Mouse (Mus musculus): Measurements from ENCODE around the gene Rc3h1. TPM values are rescaled to one million over a fixed set of nuclear protein-coding genes. Genes with fewer than 3 reads are reported as not detected.

Rc3h1 gene
- polyA plus RNA-seq, 1 experiment from 2014 or later = 3.8 TPM

DNA sequence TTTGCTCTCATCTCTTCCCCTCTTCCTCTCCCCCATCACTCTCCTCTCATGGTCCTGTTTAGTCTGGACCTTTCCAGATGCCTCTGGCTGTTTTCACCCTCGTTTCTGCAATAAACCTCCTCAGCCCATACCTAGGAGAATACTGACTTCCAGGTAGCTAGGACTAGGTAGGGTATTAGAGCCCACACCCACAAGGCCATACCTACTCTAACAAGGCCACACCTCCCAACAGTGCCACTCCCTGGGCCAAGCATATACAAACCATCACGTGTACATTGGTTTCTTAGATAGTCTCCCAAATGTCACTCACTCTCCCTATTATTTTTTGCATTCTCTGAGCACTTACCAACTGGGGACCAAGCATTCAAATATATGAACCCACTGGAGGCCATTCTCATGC is 21.2 kb upstream of the Rc3h1 start:
- Histone ChIP-seq H3K27ac (no peak overlapping the region), H3K36me3 (no peaks in the 10 kb centered on the region), H3K4me2 (no peak overlapping the region), H3K9ac (no peak overlapping the region), H3K4me1 (replicated peaks) (no peaks in the 10 kb centered on the region), H3K9me3 (replicated peaks) (no peaks in the 10 kb centered on the region), H3K27me3 (no peaks in the 10 kb centered on the region), H3K4me3 (replicated peaks) (no peak overlapping the region)
- ATAC-seq (ENCODE audit: low read depth) (no peak), DNase-seq (no peak)
- 37% methylated on average over 2 of the region's 2 CpGs for WGBS (ENCODE audit: insufficient replicate concordance)

GRCm38 (mm10) chr1:160899701-160900100 is 6.5 kb upstream of the Rc3h1 start:
- no peak for ATAC-seq (ENCODE audit: low read depth)
- WGBS (ENCODE audit: insufficient replicate concordance) = 69% methylated on average over 10 of the region's 10 CpGs
- Histone ChIP-seq H3K4me2 (no peak overlapping the region), H3K36me3 (no peaks in the 10 kb centered on the region), H3K27ac (no peak overlapping the region), H3K9ac (no peak overlapping the region), H3K4me3 (replicated peaks) (no peak overlapping the region), H3K4me1 (replicated peaks) (peaks cover 6% of the 10 kb centered on the region), H3K27me3 (no peaks in the 10 kb centered on the region), H3K9me3 (replicated peaks) (no peaks in the 10 kb centered on the region)
- no peak for DNase-seq

GRCm38 (mm10) chr1:160904047-160904446 is 2.2 kb upstream of the Rc3h1 start:
- DNase-seq (no peak), ATAC-seq (ENCODE audit: low read depth) (no peak)
- 18% methylated on average over 4 of the region's 4 CpGs for WGBS (ENCODE audit: insufficient replicate concordance)
- Histone ChIP-seq H3K36me3 (no peaks in the 10 kb centered on the region), H3K4me3 (replicated peaks) (no peak overlapping the region), H3K9ac (no peak overlapping the region), H3K27ac (no peak overlapping the region), H3K4me2 (no peak overlapping the region), H3K4me1 (replicated peaks) (peaks cover 23% of the 10 kb centered on the region), H3K27me3 (no peaks in the 10 kb centered on the region), H3K9me3 (replicated peaks) (no peaks in the 10 kb centered on the region)

DNA sequence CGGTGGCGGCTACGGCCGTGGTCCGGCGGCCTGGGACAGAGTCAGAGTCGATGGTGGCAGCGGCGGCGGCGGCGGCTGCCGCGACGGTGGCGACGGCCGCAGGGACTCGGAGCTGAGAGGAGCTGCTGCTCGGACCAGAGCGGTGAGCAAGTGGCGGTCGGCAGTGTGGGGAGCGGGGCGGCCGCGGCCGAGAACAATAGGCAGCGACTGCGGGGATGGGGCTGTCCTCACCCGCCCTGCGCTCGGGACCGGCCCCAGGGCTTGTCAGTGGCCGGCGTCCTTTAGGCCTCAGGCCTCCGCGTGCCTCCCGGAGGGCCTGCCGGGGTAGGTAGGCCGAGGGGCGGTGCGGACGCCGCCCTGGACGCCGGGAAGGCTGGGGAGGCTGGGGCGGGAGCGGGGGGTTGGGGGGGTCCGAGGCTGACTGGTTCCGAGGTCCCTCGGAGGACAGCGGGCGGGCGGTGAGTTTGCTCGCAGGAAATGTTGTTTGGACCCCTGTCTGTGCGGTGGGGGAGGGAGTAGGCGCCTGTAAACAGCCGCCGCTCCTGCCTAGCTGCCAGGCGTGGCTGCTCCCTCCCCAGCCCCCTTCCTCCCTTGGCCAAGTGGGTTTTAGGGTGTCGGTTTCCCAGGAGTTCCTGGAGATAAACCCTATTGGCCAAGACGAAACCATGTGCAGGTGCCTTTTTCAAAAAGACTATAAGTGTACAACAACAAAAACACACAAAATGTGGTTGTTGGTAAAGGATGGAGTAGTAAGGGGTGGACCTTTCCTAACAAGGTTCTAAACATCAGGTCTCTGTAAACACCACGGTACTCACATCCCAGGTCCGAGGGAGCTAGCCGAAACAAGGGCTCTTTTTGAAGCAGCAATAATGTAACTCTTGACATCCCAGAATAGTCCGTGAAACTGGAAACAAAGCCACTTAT is 602 bp downstream of the Rc3h1 start:
- ATAC-seq (ENCODE audit: low read depth) = peak; percentile 71
- Histone ChIP-seq H3K4me1 (replicated peaks) (peaks cover 43% of the 10 kb centered on the region), H3K9ac (peak overlapping the region; percentile 97), H3K4me2 (peak overlapping the region; percentile 74), H3K9me3 (replicated peaks) (no peaks in the 10 kb centered on the region), H3K27ac (peak overlapping the region; percentile 96), H3K27me3 (no peaks in the 10 kb centered on the region), H3K4me3 (replicated peaks) (peak overlapping the region; percentile 95), H3K36me3 (no peaks in the 10 kb centered on the region)
- under 1% methylated on average over 52 of the region's 67 CpGs for WGBS (ENCODE audit: insufficient replicate concordance)
- DNase-seq = peak; percentile 63

- ATAC-seq (ENCODE audit: low read depth) (no peak), DNase-seq (no peak)
- H3K9ac ChIP-seq = no peak overlapping the region
- H3K4me2 ChIP-seq = no peak overlapping the region
- no peaks in the 10 kb centered on the region for H3K27me3 ChIP-seq
- no peaks in the 10 kb centered on the region for H3K9me3 ChIP-seq (replicated peaks)
- 79% methylated on average over 1 of the region's 1 CpGs for WGBS (ENCODE audit: insufficient replicate concordance)
- peaks cover 33% of the 10 kb centered on the region for H3K4me1 ChIP-seq (replicated peaks)
- no peak overlapping the region for H3K4me3 ChIP-seq (replicated peaks)
- no peaks in the 10 kb centered on the region for H3K36me3 ChIP-seq
- no peak overlapping the region for H3K27ac ChIP-seq
Observed at GRCm38 (mm10) chr1:160910176-160910575, 4.0 kb downstream of the Rc3h1 start.

- H3K4me3 ChIP-seq (replicated peaks) = no peak overlapping the region
- ATAC-seq (ENCODE audit: low read depth) = no peak
Observed at GRCm38 (mm10) chr1:160910812-160911211, 4.6 kb downstream of the Rc3h1 start.

GRCm38 (mm10) chr1:160919383-160919782 is 13.2 kb downstream of the Rc3h1 start:
- DNase-seq = no peak
- ATAC-seq (ENCODE audit: low read depth) = no peak
- H3K4me1 ChIP-seq (replicated peaks) = peaks cover 12% of the 10 kb centered on the region
- H3K27ac ChIP-seq = no peak overlapping the region
- no peak overlapping the region for H3K4me3 ChIP-seq (replicated peaks)
- H3K27me3 ChIP-seq = no peaks in the 10 kb centered on the region
- no peak overlapping the region for H3K9ac ChIP-seq
- 81% methylated on average over 1 of the region's 1 CpGs for WGBS (ENCODE audit: insufficient replicate concordance)
- H3K9me3 ChIP-seq (replicated peaks) = no peaks in the 10 kb centered on the region
- H3K36me3 ChIP-seq = no peaks in the 10 kb centered on the region
- no peak overlapping the region for H3K4me2 ChIP-seq

More at GRCm38 (mm10) chr1:160910812-160911211, 4.6 kb downstream of the Rc3h1 start:
- Histone ChIP-seq H3K9ac (no peak overlapping the region), H3K4me1 (replicated peaks) (peaks cover 27% of the 10 kb centered on the region), H3K36me3 (no peaks in the 10 kb centered on the region), H3K4me2 (no peak overlapping the region), H3K9me3 (replicated peaks) (no peaks in the 10 kb centered on the region), H3K27ac (no peak overlapping the region), H3K27me3 (no peaks in the 10 kb centered on the region)
- WGBS (ENCODE audit: insufficient replicate concordance) = 70% methylated on average over 1 of the region's 1 CpGs
- DNase-seq = no peak

- no peak overlapping the region for H3K4me3 ChIP-seq (replicated peaks)
- no peak overlapping the region for H3K27ac ChIP-seq
- 72% methylated on average over 1 of the region's 1 CpGs for WGBS (ENCODE audit: insufficient replicate concordance)
Observed at GRCm38 (mm10) chr1:160921938-160922337, 15.7 kb downstream of the Rc3h1 start.

GRCm38 (mm10) chr1:160931320-160931719 is 25.1 kb downstream of the Rc3h1 start:
- no peaks in the 10 kb centered on the region for H3K9me3 ChIP-seq (replicated peaks)
- H3K4me3 ChIP-seq (replicated peaks) = no peak overlapping the region
- H3K9ac ChIP-seq = no peak overlapping the region
- H3K4me1 ChIP-seq (replicated peaks) = 0 out of 2 replicates have a peak, but pooled peaks cover 5% of the 10 kb centered on the region
- no peaks in the 10 kb centered on the region for H3K27me3 ChIP-seq
- no peak overlapping the region for H3K4me2 ChIP-seq
- DNase-seq (no peak), ATAC-seq (ENCODE audit: low read depth) (no peak)
- no peak overlapping the region for H3K27ac ChIP-seq
- H3K36me3 ChIP-seq = peaks cover 17% of the 10 kb centered on the region

More at GRCm38 (mm10) chr1:160921938-160922337, 15.7 kb downstream of the Rc3h1 start:
- DNase-seq (no peak), ATAC-seq (ENCODE audit: low read depth) (no peak)
- peaks cover 7% of the 10 kb centered on the region for H3K4me1 ChIP-seq (replicated peaks)
- no peaks in the 10 kb centered on the region for H3K36me3 ChIP-seq
- H3K9me3 ChIP-seq (replicated peaks) = no peaks in the 10 kb centered on the region
- H3K27me3 ChIP-seq = no peaks in the 10 kb centered on the region
- H3K4me2 ChIP-seq = no peak overlapping the region
- no peak overlapping the region for H3K9ac ChIP-seq

DNA sequence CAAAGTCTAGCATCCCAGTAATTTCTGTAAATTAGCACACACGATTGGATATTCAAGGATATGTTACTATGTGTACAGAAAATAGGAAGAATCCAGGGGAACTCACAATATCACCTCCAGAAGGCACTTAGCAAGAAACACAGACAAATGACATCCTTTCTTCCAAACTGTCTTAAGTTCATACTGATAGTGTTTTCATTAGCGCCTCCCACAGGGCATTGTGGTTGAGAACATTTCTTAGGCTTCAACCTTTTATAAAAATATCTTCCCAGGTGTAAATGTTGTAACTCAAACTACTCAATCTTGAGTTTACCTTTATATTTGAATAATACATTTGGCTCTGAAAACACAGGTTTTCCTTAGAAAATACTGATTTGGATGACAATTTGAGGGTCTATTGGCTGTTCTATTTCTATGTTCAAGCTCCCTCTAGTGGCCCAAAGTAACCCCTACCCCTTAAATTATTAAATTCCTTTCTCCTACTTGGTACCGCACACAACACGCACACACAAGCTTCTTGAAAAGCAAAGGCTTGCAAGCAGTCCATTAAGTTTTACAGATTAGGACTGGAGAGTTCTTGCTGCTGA is 27.8 kb downstream of the Rc3h1 start:
- H3K9ac ChIP-seq = no peak overlapping the region
- H3K27ac ChIP-seq = no peak overlapping the region
- DNase-seq (peak; percentile 3), ATAC-seq (ENCODE audit: low read depth) (no peak)
- no peak overlapping the region for H3K4me3 ChIP-seq (replicated peaks)
- H3K4me2 ChIP-seq = no peak overlapping the region
- 0 out of 2 replicates have a peak, but pooled peaks cover 3% of the 10 kb centered on the region for H3K4me1 ChIP-seq (replicated peaks)
- H3K27me3 ChIP-seq = no peaks in the 10 kb centered on the region
- no peaks in the 10 kb centered on the region for H3K9me3 ChIP-seq (replicated peaks)
- peaks cover 33% of the 10 kb centered on the region for H3K36me3 ChIP-seq
- 77% methylated on average over 4 of the region's 4 CpGs for WGBS (ENCODE audit: insufficient replicate concordance)

DNA sequence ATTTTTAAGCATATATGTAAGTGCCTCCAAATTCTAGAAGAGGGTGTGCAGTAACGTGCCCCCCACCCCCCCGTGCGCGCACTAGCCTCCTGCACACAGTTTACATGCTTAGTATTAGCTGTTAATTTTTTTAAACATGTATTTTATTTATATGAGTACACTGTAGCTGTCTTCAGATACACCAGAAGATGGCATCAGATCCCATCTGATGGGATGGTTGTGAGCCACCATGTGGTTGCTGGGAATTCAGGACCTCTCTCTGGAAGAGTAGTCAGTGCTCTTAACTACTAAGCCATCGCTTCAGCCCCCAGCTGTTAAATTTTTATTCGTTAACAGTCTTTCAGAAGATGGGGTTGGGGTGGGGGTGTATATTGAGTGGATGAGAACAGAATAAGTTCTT is 29.3 kb downstream of the Rc3h1 start:
- WGBS (ENCODE audit: insufficient replicate concordance) = 93% methylated on average over 6 of the region's 6 CpGs
- no peak overlapping the region for H3K4me3 ChIP-seq (replicated peaks)
- no peak overlapping the region for H3K27ac ChIP-seq
- no peak overlapping the region for H3K9ac ChIP-seq
- 0 out of 2 replicates have a peak, but pooled peaks cover 3% of the 10 kb centered on the region for H3K4me1 ChIP-seq (replicated peaks)
- H3K9me3 ChIP-seq (replicated peaks) = no peaks in the 10 kb centered on the region
- DNase-seq (no peak), ATAC-seq (ENCODE audit: low read depth) (no peak)
- H3K36me3 ChIP-seq = peaks cover 40% of the 10 kb centered on the region
- no peak overlapping the region for H3K4me2 ChIP-seq
- no peaks in the 10 kb centered on the region for H3K27me3 ChIP-seq
